Mouse (Mus musculus) small intestine, adult 2 months (tissue): ENCODE results near the gene Pcca. TPM values are rescaled to one million over a fixed set of nuclear protein-coding genes. Genes with fewer than 3 reads are reported as not detected.

Experiments used
- H3K27ac ChIP-seq: fragments of 200-500 bp; 2 replicates; pipeline ENCODE4 v1.5.1; 2012; ENCODE audit warnings: low read depth, low read length, control low read depth, inconsistent platforms; ENCODE audit not compliant: insufficient read depth
- H3K27me3 ChIP-seq: fragments of 200-500 bp; 2 replicates; pipeline ENCODE4 v1.6.1; 2012; ENCODE audit warnings: mild to moderate bottlenecking, moderate library complexity, low read length, inconsistent platforms; ENCODE audit not compliant: control insufficient read depth, insufficient read depth
- H3K36me3 ChIP-seq: fragments of 200-500 bp; 2 replicates; pipeline ENCODE4 v1.6.1; 2012; ENCODE audit warnings: mild to moderate bottlenecking, low read length, control low read depth, inconsistent platforms; ENCODE audit not compliant: control insufficient read depth, insufficient read depth
- H3K4me1 ChIP-seq: fragments of 200-500 bp; 2 replicates; pipeline ENCODE4 v1.6.1; 2012; ENCODE audit warnings: low read length, inconsistent platforms, mixed read lengths; ENCODE audit not compliant: control insufficient read depth, insufficient read depth, insufficient read length
- H3K4me3 ChIP-seq: fragments of 200-500 bp; 2 replicates; pipeline ENCODE4 v1.5.1; 2012; ENCODE audit warnings: low read depth, mild to moderate bottlenecking, control low read depth, inconsistent platforms, low read length, moderate library complexity
- CTCF ChIP-seq: fragments of 200-500 bp; IDR thresholded peaks from 2 replicates; pipeline ENCODE4 v1.5.1; 2012; ENCODE audit warnings: low read depth, mild to moderate bottlenecking, control low read depth, inconsistent platforms, low read length, moderate library complexity, mixed read lengths; ENCODE audit not compliant: insufficient replicate concordance, insufficient read length; ENCODE audit errors: extremely low read depth
- POLR2A ChIP-seq: fragments of 200-500 bp; IDR thresholded peaks from 2 replicates; pipeline ENCODE4 v1.6.1; 2012; ENCODE audit warnings: low read depth, mild to moderate bottlenecking, control low read depth, inconsistent platforms, low read length, moderate library complexity
- WGBS: fragments of 180-500 bp; shearing (Covaris S2); methylation state at CpG from one replicate; pipeline ENCODE4 v1.1.7; 2018; 5-methylcytosine and 5-hydroxymethylcytosine counted together
- polyA plus RNA-seq: library from polyadenylated mRNA; depleted of rRNA; stranded (reverse); fragments of >200 nt; gene quantifications from 2 replicates; pipeline ENCODE4 v1.2.3, GENCODE M21; 2012

Gene Pcca
- polyA plus RNA-seq, 1 experiment, result 2.1 TPM

DNA sequence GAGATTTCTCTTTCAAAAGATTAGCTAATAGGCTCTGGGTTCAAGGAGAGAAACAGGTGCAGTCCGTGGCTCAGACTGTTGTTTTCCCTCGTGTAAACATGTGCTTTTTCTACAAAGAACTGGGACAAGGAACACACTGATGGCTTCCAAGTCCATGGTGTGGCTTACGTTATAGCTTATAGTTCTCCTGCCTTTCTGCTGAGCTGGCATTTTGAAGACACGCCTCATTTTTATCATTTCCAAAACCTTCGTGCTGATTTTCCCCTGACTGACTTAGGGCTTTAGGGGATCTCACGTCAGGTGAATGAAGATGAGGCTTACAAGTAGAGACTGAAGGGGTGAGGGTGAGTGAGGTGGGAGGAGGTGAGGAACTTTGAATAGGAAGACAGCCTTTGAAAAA lies 338.5 kb downstream of the Pcca start:
- no peak for TF ChIP-seq POLR2A
- TF ChIP-seq CTCF, result no peak
- 51% methylated on average over 6 of the region's 6 CpGs for WGBS
- no peak overlapping the region for H3K4me3 ChIP-seq
- H3K4me1 ChIP-seq, result 0 out of 2 replicates have a peak, but pooled peaks cover 2% of the 10 kb centered on the region
- H3K27me3 ChIP-seq, result no peaks in the 10 kb centered on the region
- no peak overlapping the region for H3K27ac ChIP-seq
- H3K36me3 ChIP-seq, result no peaks in the 10 kb centered on the region

DNA sequence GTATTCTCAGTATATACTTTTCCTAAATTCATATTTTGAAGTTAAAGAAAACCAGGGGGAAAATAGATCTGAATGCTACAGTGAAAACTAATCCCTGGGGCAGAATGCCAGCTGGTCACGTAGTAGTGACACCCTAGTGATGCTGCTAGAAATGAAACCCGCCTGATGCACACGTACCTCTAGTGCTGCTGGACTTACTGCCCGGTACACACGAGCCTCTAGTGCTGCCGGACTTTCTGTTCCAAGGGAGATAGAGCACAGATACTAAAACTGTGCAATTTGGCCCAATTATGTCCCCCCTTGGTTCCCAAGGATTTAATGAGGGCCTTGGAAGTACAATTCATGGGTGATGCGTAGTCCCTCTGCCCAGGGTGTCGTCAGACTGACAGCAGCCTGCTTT lies 340.9 kb downstream of the Pcca start:
- H3K27ac ChIP-seq, result no peak overlapping the region
- 93% methylated on average over 8 of the region's 8 CpGs for WGBS
- peaks cover 2% of the 10 kb centered on the region; the same call in 1 of the 2 replicates for H3K36me3 ChIP-seq
- H3K4me3 ChIP-seq, result no peak overlapping the region
- H3K27me3 ChIP-seq, result no peaks in the 10 kb centered on the region
- TF ChIP-seq POLR2A, result no peak
- no peak for TF ChIP-seq CTCF
- H3K4me1 ChIP-seq, result peaks cover 3% of the 10 kb centered on the region; the same call in 1 of the 2 replicates

DNA sequence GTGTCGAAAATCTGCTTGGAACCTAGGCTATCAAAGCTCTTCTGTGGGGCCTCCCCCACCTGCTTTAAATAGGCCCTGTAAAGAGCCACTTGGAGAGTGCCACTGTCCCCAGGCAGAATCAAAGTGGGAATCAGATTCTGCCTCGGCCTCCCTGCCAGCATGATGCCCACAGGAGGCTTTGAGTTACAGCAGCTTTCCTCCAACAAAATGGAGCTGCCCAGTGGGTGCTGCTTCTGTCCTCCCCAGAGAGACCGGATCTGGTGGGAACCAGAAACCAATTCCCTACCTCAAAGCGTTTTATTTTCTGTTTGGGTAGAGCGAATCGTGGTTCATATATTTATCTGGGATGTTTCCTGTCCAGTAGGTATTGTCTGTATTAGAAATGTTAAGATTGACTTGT lies 341.5 kb downstream of the Pcca start:
- no peak for TF ChIP-seq POLR2A
- TF ChIP-seq CTCF, result no peak
- H3K27me3 ChIP-seq, result no peaks in the 10 kb centered on the region
- peaks cover 9% of the 10 kb centered on the region; the same call in 1 of the 2 replicates for H3K4me1 ChIP-seq
- 88% methylated on average over 6 of the region's 6 CpGs for WGBS
- peaks cover 2% of the 10 kb centered on the region; the same call in 1 of the 2 replicates for H3K36me3 ChIP-seq
- no peak overlapping the region for H3K27ac ChIP-seq
- H3K4me3 ChIP-seq, result no peak overlapping the region

- Histone ChIP-seq H3K4me3 (no peak overlapping the region), H3K36me3 (peaks cover 2% of the 10 kb centered on the region; the same call in 1 of the 2 replicates), H3K4me1 (peaks cover 9% of the 10 kb centered on the region; the same call in 1 of the 2 replicates), H3K27me3 (no peaks in the 10 kb centered on the region), H3K27ac (no peak overlapping the region)
- WGBS, result 3% methylated on average over 6 of the region's 6 CpGs
- no peak for TF ChIP-seq POLR2A
- TF ChIP-seq CTCF, result peak; percentile 95
These were observed 342.0 kb downstream of the Pcca start for GRCm38 (mm10) chr14:122876163-122876562.

DNA sequence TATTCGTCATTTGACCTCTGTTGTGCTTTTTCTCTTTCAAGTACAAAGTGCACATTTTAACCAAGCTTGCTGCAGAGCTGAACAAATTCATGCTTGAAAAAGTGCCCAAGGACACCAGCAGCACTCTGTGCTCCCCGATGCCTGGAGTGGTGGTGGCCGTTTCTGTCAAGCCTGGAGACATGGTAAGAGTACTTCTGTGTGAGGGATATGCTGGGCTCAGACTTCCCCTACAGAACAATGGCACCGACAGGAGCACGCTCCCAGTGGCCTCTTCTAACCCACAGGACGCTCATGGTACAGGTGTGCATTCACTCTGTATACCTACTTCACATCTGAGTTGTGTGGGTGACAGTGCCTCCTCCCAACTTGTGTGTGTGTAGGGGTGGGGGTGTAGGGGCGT lies 342.6 kb downstream of the Pcca start:
- peaks cover 2% of the 10 kb centered on the region; the same call in 1 of the 2 replicates for H3K36me3 ChIP-seq
- no peak overlapping the region for H3K27ac ChIP-seq
- peaks cover 9% of the 10 kb centered on the region; the same call in 1 of the 2 replicates for H3K4me1 ChIP-seq
- no peak overlapping the region for H3K4me3 ChIP-seq
- H3K27me3 ChIP-seq, result no peaks in the 10 kb centered on the region
- no peak for TF ChIP-seq CTCF
- no peak for TF ChIP-seq POLR2A
- 65% methylated on average over 7 of the region's 7 CpGs for WGBS

DNA sequence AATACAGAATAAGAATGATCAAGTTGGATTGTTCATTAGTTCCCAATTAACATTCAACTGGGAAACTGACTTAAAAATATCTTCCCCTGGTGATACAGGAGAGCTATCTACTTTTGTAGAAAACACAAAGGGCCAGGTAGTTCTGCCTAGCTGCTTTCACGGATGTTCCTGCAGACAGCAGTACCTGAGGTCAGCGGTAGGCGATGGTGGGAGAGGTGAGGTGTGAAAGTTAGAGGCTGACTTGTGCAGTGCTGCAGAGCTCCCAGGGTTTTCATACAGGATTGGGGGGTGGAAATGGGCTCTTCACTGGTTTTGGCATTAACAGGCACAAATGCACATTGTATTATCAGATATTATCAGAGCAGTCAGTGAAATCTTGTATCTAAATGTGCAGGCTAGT lies 343.7 kb downstream of the Pcca start:
- Histone ChIP-seq H3K36me3 (peaks cover 2% of the 10 kb centered on the region; the same call in 1 of the 2 replicates), H3K27ac (no peak overlapping the region)
- 91% methylated on average over 3 of the region's 3 CpGs for WGBS

GRCm38 (mm10) chr14:122880291-122880690 lies 346.2 kb downstream of the Pcca start:
- TF ChIP-seq POLR2A (no peak), CTCF (no peak)

More for the DNA sequence above, 343.7 kb downstream of the Pcca start:
- TF ChIP-seq POLR2A (no peak), CTCF (no peak)
- H3K4me1 ChIP-seq, result peaks cover 6% of the 10 kb centered on the region; the same call in 1 of the 2 replicates
- no peaks in the 10 kb centered on the region for H3K27me3 ChIP-seq
- no peak overlapping the region for H3K4me3 ChIP-seq

More at GRCm38 (mm10) chr14:122880291-122880690, 346.2 kb downstream of the Pcca start:
- Histone ChIP-seq H3K4me3 (0 out of 2 replicates have a peak overlapping the region, but pooled peaks have one; percentile 0), H3K27ac (peak overlapping the region; percentile 66), H3K4me1 (peaks cover 13% of the 10 kb centered on the region), H3K36me3 (peaks cover 6% of the 10 kb centered on the region), H3K27me3 (no peaks in the 10 kb centered on the region)
- 28% methylated on average over 7 of the region's 7 CpGs for WGBS
